Mouse (Mus musculus): ENCODE results near the gene Rps9.
"Not testable (repeated sequence)": the region's sequence is repeated elsewhere in the genome, so short reads cannot be mapped to it uniquely, and the experiment has no call there.

Rps9 gene

DNA sequence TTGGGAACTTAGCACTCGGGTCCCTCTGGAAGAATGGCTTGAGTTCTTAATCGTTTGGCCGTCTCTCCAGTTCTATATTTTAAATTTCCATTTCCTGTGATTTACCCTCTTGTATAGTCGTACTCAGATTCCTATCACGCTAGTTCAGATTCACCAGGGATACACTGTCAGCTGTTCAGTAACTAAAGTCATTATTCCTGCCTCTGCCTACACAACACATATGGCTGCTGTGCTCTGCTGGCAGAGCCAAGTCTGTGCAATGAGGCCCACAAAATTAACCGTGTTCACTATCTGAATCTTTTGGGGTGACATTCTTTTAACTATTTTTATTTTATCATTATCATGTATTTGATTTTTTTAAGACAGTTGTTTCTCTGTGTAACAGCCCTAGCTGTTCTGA lies 5.3 kb upstream of the Rps9 start:
- no peak for DNase-seq

- no peak for DNase-seq
Measured at GRCm38 (mm10) chr7:3703148-3703878, 480 bp upstream of the Rps9 start.

DNA sequence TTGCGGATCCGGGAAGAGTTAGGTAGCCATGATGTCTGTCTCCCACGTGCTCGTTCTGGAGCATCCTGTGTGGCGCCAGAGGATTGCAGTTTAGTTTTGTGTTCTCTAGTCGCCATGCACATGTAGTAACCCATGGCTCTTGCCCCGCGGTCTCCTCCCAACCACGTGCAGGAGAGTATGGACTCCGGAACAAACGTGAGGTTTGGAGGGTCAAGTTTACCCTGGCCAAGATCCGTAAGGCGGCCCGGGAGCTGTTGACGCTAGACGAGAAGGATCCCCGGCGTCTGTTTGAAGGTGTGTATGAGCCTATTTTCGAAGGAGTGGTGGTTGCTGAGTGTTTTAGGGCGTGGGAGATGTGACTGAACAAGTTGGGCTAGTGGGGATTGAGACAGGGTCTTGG lies 682 bp downstream of the Rps9 start:
- no peak for DNase-seq

- not testable (repeated sequence) for DNase-seq
Measured at GRCm38 (mm10) chr7:3705461-3705860, 1.7 kb downstream of the Rps9 start.

- no peak for DNase-seq
Measured at GRCm38 (mm10) chr7:3705911-3706310, 2.1 kb downstream of the Rps9 start.

DNA sequence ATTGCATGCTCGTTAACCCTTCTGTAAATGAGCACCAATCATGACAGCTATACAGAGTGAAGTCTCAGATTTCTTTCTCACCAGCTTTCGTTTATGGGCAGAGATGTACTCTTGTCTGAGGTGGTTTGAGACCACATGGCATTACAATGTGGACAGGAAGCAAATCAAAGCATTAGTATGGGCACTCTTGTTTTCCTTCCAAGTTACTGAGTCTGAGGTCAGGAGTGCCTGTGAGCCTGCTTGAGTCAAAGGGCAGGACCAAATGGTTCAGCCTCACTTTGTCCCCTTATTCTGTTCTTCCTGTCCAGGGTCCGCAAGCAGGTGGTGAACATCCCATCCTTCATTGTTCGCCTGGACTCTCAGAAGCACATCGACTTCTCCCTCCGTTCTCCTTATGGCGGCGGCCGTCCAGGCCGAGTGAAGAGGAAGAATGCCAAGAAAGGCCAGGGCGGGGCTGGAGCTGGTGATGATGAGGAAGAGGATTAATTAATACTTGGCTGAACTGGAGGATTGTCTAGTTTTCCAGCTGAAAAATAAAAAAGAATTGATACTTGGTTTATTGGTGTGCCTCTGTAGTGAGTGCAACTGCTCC lies 2.6 kb downstream of the Rps9 start:
- peak in 1 of 2 experiments; percentile 24 for DNase-seq

GRCm38 (mm10) chr7:3707027-3707426 lies 3.2 kb downstream of the Rps9 start:
- DNase-seq: no peak

GRCm38 (mm10) chr7:3707568-3708413 lies 4.0 kb downstream of the Rps9 start:
- DNase-seq: no peak

GRCm38 (mm10) chr7:3708447-3708980 lies 4.7 kb downstream of the Rps9 start:
- not testable (repeated sequence) for DNase-seq

GRCm38 (mm10) chr7:3709000-3709399 lies 5.2 kb downstream of the Rps9 start:
- DNase-seq: no peak

GRCm38 (mm10) chr7:3712264-3712942 lies 8.6 kb downstream of the Rps9 start:
- no peak for DNase-seq

DNA sequence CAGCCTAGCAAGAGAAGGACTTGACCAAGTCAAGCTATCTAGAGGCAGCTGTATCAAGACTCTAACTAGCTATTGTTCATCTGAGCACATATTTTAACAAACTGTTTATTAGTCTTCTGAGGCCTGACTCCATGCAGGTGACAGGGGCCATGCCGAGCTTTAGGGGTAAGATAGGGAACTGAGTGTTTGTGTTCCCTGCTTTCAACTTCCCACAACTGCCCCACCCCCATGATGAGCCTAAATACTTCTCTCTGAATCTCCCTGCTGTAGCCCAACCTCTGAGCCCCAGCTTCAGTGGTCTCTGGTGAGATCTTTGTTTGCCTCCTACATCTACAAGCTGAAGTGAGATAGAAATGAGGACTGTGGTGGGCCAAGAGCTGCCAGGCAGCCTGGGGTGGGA lies 11.5 kb downstream of the Rps9 start:
- DNase-seq: peak in 1 of 2 experiments; percentile 0

GRCm38 (mm10) chr7:3720268-3720667 lies 16.5 kb downstream of the Rps9 start, which contains the start of gene Pirb:
Gene Pirb (minus strand): TSS chr7:3720391.
- not testable (repeated sequence) for DNase-seq

DNA sequence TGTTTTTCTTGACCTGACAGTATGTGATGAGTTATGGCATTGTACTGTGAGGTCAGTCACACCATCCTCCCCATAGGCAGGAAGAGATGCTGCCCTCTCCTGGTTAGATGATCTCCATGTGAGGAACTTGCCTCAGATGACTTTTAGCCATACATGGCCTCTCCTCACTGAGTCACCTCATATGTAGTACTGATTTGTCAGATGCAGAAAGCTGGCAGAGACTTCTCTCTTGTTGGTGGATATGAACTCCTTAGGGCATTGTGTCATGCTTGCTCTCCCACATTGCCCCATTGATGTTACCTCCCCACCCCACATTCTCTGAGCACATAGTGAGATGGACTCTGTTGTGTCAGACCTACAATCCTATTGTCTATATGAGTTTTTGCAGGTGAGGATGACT lies 21.7 kb downstream of the Rps9 start:
- not testable (repeated sequence) for DNase-seq

DNA sequence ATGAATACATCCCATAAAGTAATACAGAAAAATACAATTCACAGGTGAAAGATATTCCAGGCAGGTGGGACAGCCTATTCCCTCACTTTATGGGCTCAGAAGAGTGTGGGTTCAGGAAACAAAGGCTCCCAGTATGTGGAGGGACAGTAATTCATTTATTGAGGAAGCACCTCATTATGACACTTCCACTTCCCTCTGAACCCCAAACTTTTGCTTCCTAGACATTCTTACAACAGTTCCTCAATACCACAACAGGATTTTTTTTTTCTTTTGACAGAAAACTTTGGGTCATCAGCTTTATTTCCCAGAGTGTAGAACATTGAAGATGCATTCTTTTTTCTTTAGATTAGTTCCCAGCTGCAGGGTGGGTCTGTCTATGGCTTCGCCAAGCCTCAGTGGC lies 28.9 kb downstream of the Rps9 start:
- DNase-seq: not testable (repeated sequence)

Measured in cerebellum, adult 18-20 months (tissue).